Mouse (Mus musculus) hindlimb bud, embryonic 11.5 days (tissue): Measurements from ENCODE around the gene Rgsl1.
"Not testable (repeated sequence)": the region's sequence is repeated elsewhere in the genome, so short reads cannot be mapped to it uniquely, and the experiment has no call there.

Experiments
- DNase-seq: peaks from one replicate; pipeline ENCODE4 v3.0.0-alpha.2; 2012; ENCODE audit warnings: low read depth, low spot score; ENCODE audit errors: extremely low spot score

Gene Rgsl1

GRCm38 (mm10) chr1:153778205-153778604, 65.7 kb downstream of the Rgsl1 start:
- no peak for DNase-seq

DNA sequence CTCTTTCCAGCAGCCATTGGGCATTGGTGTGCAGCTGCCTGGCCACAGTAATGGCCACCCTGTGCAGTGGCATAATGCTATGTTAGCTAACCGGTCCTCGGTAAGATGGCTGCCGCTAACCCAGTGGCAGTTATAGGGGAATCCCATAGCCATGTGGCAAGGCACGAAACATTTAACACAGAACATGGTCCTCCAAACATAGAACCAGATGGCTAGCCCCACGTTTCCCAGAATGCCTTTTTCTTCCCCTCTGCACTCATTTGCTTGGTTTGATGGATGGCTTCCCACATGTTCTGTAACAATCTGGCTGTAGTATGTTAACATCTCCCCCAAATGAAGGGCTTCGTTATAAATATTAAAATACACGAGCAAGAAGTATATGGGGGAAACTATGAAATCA, 67.7 kb downstream of the Rgsl1 start:
- no peak for DNase-seq

DNA sequence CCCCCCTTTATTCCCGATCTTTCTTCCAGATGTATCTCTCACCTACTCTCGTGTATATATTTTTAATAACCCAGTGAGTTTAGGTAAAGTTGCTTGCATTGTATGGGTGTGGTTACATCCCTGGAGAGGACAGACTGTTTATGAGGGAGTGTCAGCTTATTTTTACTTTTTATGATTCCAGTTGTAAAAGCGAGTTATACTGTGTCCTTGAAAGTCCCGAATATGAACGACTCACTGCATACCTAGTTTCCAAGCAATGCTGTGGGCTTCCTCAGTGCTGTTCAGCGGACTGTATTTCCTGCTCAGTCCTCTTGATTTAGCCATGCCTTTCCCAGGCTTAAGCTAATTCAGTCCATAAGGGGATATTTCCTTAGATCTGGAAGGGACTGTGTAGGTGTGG, 68.8 kb downstream of the Rgsl1 start:
- no peak for DNase-seq

- no peak for DNase-seq
Observed at GRCm38 (mm10) chr1:153770776-153771167, 73.2 kb downstream of the Rgsl1 start.

DNA sequence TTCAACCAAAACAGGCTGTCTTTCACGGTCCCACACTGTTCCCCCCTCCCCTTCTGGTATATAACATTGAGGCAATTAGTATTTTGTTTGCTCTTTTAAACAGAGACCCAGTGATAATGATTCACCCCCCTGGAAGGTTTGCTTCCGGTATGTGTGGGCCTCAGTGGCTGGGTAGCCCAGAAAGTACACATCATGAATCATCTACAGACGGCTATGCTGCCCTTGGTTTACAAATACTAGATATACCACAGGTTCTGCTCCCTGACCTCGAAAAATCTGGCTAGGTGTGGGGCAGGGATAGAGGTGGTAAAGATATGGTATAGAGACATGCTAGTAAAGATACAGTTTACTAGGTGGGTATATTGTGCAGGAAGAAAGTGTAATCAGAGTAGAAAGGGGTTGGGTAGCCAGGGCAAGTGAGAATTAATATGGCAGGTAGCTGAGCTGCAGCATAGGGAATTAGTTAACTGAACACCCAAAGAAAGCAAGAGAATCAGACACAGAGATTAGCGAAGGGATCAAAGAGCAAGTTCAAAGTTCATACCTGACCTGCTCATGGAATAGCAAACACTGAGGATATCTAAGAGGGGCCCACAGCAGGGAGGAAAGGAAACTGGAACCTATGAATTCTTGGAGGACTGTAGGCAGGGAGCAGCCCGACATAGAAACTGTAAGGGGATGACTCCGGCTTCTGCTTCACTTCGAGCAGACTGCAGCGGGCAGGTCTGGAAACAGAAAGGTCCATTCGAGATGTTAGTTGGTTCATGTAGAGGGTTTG, 73.8 kb downstream of the Rgsl1 start:
- no peak for DNase-seq

- not testable (repeated sequence) for DNase-seq
Observed at GRCm38 (mm10) chr1:153769571-153769970, 74.4 kb downstream of the Rgsl1 start.

- no peak for DNase-seq
Observed at GRCm38 (mm10) chr1:153768465-153768864, 75.5 kb downstream of the Rgsl1 start.

GRCm38 (mm10) chr1:153767281-153767680, 76.7 kb downstream of the Rgsl1 start:
- no peak for DNase-seq

DNA sequence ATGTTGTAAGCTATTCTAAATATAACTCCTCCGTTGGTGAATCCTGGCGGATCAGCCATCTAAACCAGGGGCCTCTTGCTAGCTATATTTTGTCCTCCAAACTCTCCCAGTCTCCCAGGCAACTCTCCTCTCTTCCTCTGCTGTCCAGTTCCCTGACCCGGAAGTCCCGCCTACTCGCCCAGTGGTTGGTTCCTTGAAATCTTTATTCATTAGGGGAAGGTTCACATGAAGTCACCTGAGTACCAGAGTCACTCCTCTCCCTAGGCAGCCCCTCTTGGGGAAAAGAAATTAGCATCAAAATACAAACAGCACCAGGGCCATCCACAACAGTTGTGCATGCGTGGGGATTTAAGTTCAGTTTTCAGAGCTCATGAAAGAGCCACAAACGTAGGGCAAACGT, 77.6 kb downstream of the Rgsl1 start:
- no peak for DNase-seq

DNA sequence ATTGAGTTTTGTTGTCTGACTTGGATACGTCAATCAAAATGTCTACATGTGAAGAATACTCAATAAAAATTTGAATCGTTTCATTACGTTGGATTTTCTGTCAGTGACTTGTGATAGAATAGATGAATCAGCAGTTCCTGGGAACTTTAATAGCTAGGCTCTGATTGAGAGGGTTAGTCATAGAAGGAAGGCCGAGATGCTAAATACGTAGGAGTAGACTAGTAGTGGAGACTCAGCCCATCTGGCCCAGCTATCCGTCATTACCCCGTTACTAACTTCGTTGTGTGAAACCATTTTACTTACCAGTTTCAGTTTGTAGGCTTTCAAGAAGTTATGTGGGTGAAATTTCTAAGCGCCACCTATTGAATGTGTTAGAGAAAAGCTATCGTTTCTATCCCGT, 79.8 kb downstream of the Rgsl1 start:
- no peak for DNase-seq

GRCm38 (mm10) chr1:153753725-153754464, 90.0 kb downstream of the Rgsl1 start:
- DNase-seq = no peak

- DNase-seq = no peak
Observed at GRCm38 (mm10) chr1:153752521-153752920, 91.4 kb downstream of the Rgsl1 start.

GRCm38 (mm10) chr1:153751763-153752301, 92.1 kb downstream of the Rgsl1 start:
- no peak for DNase-seq

- DNase-seq = no peak
Observed at GRCm38 (mm10) chr1:153750054-153750453, 93.9 kb downstream of the Rgsl1 start.

DNA sequence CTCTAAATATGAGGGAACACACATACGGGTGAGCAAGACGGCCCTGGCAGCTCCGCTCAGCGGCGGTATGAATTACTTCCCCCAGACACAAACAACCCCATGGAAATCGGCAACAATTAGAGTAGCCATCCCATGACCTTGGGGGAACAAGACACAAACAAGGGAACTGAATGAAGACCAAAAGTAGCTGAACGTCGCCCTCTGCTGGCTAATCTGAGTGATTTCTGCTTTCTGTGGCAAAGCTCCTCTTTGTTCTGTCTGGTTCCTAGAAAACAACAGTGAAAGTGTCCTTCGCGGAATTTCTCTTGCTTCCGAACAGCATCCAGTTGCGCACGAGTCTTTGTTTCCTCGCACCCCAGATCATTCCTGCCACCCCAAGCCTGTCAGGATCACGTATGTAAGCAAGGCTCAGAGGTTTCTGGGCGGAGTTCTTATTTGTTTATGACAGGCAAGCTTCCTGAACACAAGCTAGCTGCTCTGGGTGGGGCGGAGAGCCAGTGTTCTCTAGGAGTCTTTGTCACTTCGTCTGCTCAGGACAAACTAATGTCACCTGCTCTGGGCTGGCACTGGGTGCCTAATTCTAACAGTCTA, 94.6 kb downstream of the Rgsl1 start, which contains the start of gene Rnasel:
Gene Rnasel, plus strand, starts transcription at position 216 of the 591 bp plus-strand sequence.
- peak; percentile 93 for DNase-seq

DNA sequence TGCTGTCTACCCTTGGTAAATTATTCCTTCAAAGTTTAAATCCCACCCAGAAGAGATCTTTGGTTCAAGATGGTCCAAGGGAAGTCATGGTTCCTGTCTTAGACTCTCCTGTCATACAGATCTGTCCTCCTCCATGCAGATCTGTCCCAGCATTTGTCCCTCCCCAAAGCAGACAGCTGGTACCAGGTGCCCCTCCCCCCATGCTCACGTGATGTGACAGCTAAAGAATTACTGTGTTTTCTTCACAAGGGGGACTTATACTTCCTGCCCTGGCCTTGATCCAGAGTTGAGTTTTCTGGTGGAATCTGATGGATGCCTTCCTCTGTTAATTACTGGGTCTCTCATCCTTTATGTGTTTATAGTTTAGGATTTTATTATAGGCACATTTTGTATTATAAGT, 95.4 kb downstream of the Rgsl1 start:
- no peak for DNase-seq

GRCm38 (mm10) chr1:153747861-153748530, 95.9 kb downstream of the Rgsl1 start:
- DNase-seq = no peak

- peak; percentile 46 for DNase-seq
Observed at GRCm38 (mm10) chr1:153746728-153747127, 97.2 kb downstream of the Rgsl1 start.

DNA sequence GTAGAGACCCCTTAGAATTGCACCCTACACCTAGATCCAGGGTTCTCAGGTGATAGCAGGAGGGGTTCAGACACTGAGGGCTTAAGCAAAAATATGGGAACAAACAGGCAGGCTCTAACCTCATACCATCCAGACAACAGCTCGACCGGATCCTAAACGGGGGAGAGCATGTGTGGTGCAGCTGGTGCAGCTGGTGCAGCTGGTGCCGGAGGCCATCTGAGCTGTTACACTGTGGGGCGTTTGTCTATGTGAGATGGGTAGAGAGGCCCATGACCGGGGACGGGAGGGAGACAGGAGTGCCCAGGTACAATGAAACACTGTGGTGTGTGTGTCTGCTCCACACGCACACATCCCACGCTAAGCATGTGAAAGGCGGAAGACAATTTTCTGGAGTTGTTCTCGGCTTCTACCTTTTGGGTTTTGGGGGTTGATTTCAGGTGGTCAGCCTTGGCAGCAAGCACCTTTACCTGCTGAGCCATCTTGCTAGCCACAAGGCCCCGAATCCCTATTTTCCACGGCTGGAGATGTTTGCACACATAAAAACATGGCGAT, 97.7 kb downstream of the Rgsl1 start:
- DNase-seq = no peak

DNA sequence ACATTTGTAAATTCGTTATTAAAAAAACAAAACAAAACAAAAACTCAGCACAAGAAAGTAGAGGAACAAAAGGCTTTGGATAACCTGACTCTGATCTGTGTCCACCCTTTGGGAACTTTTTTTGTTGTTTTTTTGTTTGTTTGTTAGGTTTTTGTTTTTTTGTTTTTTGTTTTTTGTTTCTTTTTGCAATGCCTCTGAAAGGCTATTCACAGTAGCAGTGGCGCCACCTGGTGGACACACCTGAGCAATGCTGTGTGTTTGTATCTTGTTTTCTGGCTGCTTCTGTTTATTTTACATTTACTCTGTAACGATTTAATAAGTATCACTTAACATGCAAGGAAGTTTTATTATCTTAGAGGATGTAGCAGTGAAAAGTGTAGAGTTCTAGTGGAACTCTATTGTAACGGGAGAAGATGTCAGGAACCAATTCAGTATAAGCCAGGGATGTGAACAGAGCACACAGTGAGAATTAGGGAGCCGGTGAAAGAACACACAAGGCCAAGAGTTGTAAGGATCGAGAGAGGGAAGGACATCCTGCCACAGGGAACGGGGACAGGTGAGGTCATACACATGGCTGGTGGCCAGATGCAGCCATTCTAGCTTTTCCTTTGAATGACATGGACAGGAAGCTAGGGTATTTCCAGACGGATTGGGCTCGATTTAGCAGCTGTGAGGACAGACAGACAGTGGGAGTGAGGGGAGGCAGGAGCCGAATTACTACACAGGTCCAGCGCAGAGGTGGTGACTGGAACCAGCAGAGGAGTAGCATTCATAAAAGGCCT, 101.4 kb downstream of the Rgsl1 start:
- DNase-seq = no peak
